Mouse (Mus musculus): Measurements from ENCODE around the gene Ano10.

- TF ChIP-seq CTCF (IDR thresholded peaks at IDR 0.05; ENCODE audit: extremely low read depth, insufficient read length, insufficient replicate concordance, low read depth, low read length) (no peak), POLR2A (IDR thresholded peaks at IDR 0.05; ENCODE audit: low read depth, low read length) (no peak)
Measured at GRCm38 (mm10) chr9:122153436-122153835, 140.8 kb downstream of the Ano10 start.

All from small intestine, adult 2 months (tissue).